Mouse (Mus musculus) embryo, embryonic 9.5 days (tissue): ENCODE results near the gene B3galt5.

ENCODE experiments used
- DNase-seq: peaks from one replicate; pipeline ENCODE4 v3.0.0-alpha.2; 2017; ENCODE audit errors: extremely low spot score

B3galt5 gene

GRCm38 (mm10) chr16:96235366-96235970 lies at the start of gene B3galt5:
Gene B3galt5, plus strand, starts transcription at chr16:96235801.
- DNase-seq: no peak

- DNase-seq: no peak
Observed at GRCm38 (mm10) chr16:96187619-96188018, 48.0 kb upstream of the B3galt5 start.

DNA sequence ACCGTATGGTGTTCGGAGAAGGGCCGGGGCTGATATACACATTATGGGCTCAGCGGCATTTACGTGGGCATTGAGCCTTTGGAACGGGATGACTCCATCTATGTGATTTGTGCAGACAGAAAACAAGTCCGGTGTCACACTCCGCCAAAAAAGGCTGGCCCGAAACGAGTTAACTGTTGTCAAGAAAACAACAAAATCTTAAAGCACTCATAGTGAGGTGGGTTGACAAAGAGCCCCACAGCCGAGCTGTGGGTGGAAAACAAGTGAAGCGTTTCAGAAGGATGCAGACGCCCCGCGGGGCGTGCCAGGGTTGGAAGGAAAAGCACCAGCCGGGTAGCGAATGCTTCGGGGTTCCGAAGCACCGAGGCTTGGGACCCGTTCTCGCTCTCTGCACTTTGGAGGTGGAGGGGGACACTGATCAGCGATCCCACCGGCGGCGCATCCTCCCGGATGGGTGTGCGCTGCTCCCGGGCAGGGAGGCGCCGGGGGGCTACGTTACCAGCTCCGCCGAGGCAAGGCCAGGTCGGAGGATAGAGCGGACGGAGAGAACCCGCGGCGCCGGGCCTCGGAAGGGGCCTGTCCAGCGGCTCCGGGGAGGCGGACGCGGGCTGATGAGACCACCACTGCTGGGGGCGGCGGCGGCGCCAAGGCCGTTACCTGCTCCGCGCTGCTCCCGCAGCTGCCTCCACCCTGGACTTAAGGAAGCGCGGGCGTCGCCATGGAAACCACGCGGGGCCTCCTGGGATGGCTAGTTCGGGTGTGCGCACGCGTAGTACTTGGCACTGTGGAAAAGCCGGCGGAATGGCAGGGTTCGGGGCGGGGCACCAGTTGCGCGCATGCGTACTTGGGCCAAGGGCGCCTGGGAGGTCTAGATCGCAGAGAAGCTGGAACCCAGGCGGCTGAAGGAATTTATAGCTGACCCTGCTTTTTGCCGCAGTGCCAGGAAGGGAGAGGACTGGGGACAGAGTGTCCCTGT lies 43.8 kb upstream of the B3galt5 start, which contains the start of gene Lca5l:
Gene Lca5l (minus strand): TSS at position 741 of the 976 bp plus-strand sequence.
- peak; percentile 99 for DNase-seq

DNA sequence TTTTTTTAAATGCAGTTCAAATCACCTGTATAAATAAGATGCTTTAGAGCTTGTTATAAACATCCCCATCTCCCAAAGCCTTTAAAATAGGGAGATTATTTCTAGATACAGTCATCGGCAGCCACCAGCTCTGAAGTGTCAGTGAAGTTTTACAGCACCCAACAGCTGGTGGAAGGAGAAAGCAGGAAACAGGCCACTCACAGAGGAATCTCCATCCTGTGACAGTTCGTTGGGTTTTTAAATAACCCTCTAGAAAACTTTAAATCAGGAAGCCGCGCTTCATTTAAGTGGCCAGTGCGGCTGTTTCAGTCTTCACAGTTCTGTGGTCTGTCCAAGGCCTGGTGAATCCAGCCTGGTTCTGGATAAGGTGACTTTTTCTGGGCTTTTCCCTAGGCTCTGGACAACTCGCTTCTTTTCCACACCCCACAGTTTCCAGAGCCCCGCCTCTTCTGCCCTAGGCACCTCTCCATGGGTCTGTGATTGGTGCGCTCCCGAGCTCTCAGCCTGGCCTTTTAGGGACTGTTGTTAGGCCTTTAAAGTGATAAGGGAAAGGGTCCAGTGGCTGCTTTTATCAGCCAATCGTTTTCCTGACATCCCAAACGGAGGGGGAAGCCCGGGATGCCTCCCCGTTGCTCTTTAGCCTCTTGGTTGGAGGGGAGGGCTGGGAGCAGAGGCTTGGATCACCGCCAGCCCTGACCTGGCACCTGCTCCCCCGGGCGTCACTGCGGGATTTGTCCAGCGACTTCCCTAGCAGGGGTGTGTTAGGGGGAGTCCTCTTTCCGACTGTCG lies 35.5 kb upstream of the B3galt5 start, which contains the start of gene Sh3bgr:
Gene Sh3bgr (plus strand): TSS at position 538 of the 789 bp plus-strand sequence.
- peak; percentile 66 for DNase-seq

DNA sequence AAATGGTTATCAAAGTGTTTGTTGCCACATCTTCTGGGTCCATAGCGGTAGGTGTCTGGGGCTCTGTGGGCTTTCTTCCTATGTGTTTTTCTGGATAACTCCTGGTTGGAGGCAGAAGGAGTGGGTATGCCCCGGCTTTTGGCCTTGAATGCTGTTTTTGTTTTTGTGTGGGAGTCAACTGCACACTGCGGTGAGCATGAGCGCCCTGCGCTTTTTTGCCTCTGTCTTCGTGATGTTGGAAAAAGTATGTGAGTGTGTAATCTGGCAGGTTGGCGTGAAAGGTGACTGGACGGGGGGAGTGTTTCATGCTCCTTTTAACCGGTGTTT lies 34.9 kb upstream of the B3galt5 start:
- no peak for DNase-seq

DNA sequence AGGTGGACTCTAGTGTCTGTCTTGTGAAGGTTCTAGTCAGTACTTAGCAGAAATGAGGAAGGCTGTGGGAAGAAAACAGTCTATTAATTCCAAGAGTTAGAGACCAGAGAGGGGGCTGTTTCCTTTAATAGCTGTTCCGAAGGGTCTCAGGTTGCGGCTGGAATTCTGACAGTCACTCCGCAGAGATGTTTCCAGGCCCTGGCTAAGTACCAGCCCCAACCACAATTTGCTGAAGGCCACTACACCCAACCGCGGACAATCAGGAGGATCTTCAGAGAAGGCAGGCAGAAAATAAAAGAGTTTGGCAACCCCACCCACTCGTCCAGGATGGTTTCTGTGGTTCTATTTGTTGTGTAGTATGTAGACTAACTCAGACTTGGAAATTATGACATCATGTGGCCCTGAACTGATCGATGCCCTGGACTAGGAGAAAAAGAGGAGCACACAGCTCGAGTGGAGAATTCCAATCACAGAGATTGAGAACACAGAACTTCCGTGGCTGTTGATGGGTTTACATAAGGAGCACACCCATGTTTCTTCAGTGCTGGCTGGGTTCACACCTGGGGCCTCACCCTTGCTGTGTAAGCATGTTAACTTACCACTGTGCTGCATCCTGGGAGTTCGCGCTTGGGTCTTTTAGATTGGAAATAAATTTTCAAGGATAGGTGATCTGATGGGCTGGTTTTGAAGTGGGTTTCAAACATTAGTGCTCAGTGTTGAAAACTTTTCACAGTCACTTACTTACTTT lies 33.9 kb upstream of the B3galt5 start:
- DNase-seq: no peak

DNA sequence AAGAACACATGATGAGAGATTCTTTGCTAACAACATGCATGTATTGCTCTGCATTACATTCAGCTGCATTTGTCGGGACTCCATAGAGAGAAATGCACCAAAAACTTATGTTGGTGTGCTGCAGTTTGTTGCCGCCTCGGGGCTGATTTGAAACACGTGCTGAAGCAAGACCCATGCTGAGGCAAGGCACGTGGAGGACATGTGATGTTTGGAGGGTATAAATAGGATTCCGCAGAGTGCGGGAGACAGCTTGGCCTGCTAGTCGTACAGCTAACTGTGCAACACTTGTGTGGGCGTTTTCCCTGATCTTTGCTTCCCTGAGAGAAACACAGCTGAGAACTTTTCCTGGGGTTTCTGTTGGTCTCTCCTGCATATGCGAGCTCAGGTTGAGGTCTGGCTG lies 25.8 kb upstream of the B3galt5 start:
- no peak for DNase-seq

DNA sequence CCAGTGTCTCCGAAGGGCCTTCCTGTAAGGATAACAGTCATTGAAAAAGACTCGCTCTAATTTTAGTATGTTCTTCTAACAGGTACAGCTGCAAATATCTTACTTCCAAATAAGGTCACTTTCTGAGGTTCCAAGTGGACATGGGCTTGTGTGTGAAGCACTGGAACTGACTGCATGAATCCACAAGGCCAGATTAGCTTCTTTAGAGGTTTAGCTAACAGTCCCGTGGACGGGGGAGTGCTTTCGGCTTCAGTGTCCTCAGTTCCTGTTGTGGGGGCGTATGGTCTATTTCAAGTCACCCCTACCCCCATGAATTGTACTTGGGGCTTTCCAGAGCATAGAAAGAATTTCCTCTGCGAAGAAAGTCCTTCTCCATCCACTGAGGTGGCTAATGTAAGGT lies 24.7 kb upstream of the B3galt5 start:
- DNase-seq: no peak

DNA sequence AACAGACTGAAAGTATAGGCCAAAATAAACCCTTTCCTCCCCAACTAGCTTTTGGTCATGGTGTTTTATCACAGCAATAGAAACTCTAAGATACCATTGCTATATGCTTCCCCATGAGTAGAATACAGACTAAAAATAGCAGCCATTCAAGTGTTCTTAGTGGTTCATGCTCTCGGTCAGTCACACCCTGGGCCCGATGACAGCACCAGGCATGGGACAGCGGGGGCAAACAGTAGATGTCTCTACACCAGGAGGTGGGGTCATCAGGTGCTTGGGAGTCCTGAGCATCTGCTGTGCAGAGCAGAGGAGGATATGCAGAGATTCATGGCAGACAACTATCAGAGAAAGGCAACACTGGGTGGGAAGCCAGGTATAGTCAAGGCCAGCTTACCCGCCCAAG lies 22.6 kb upstream of the B3galt5 start:
- DNase-seq: no peak

GRCm38 (mm10) chr16:96221491-96221890 lies 14.1 kb upstream of the B3galt5 start:
- DNase-seq: no peak

GRCm38 (mm10) chr16:96221959-96222358 lies 13.6 kb upstream of the B3galt5 start:
- DNase-seq: no peak

GRCm38 (mm10) chr16:96222452-96222851 lies 13.1 kb upstream of the B3galt5 start:
- DNase-seq: no peak

GRCm38 (mm10) chr16:96228438-96228837 lies 7.2 kb upstream of the B3galt5 start:
- no peak for DNase-seq

DNA sequence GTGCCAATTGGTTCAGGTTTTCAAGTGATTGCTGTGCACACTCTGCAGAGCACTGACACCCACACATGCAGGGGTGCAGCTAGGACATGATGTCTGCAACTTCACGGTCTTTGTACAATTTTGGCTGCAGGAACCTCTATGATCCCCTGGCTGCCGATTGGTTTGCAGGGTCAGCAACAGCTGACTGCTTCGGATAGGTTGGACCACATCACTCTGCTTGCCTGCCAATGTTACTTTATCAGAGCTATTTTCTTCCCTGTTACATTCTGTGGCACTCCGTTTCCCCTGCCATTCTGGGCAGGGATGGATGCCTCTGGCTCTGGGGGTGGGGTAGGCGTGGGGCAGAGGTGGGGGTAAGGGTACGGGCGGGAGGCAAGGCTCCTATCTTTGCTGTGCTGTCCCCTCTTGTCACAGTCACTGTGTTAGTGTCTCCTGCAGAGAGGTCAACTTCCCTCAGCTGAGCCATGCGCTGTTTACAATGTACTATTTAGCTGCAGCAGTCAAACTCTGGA lies 6.5 kb upstream of the B3galt5 start:
- DNase-seq: no peak

DNA sequence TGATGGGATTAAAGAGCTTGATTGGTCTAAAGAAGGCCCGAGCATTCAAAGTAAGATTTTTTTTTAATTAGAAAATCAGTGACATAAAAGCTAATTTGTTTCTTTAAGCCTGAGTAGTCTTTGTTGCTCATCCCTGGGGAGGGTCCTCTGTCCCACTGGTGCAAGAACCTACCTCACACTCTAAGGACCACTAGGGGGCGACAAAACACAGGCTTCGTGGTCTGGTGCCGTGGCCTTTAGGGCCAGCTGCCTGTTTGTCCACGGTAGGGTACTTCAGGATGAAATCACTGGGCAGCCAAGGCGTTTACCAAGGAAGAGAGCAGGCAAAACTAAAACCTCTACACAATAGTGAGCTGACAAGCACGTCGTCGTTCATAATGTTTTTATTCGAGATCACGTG lies 5.2 kb upstream of the B3galt5 start:
- peak; percentile 78 for DNase-seq

- DNase-seq: no peak
Observed at GRCm38 (mm10) chr16:96231251-96231650, 4.3 kb upstream of the B3galt5 start.

- no peak for DNase-seq
Observed at GRCm38 (mm10) chr16:96231974-96232373, 3.6 kb upstream of the B3galt5 start.

DNA sequence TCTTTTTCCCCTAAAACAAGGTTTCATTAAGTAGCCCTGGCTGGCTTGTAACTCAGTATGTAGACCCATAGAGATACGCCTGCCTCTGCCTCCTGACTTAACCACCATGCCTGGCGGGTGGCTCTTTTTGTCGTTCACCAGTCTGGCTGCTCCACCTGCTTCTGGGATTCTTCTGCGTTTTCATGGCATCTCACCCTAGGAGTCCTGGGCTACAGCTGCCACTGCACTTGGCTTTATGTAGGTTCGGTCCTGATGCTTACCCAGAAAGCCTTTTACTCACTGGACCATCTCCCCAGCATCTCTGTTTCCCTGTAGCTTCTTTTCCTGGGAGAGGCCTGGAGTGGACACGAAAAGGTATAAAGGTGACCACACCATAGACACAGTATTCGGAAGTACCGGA lies 1.6 kb upstream of the B3galt5 start:
- DNase-seq: no peak

DNA sequence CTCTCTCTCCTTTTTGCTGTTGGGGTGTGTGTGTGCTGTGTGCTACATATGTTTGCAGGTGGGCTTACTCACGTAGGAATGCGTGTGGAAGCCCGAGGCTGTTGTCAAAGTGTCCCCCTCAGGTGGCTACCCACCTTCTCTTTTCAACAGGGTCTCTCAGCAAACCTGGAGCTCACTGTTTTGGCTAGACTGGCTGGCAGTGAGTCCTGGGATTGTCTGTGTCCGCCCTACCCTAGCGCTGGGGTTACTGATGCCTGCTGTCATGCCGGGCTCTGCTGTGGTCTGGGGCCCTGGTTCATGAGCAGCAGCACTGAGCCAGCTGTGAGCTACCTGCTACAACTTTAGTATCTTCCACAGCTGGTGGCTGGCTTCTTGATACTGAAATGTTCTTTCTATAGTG lies 8.9 kb downstream of the B3galt5 start:
- no peak for DNase-seq

GRCm38 (mm10) chr16:96249635-96250034 lies 14.0 kb downstream of the B3galt5 start:
- DNase-seq: no peak

GRCm38 (mm10) chr16:96252146-96252545 lies 16.5 kb downstream of the B3galt5 start:
- no peak for DNase-seq
